Mouse (Mus musculus): ENCODE data around the gene Spata25.

DNA sequence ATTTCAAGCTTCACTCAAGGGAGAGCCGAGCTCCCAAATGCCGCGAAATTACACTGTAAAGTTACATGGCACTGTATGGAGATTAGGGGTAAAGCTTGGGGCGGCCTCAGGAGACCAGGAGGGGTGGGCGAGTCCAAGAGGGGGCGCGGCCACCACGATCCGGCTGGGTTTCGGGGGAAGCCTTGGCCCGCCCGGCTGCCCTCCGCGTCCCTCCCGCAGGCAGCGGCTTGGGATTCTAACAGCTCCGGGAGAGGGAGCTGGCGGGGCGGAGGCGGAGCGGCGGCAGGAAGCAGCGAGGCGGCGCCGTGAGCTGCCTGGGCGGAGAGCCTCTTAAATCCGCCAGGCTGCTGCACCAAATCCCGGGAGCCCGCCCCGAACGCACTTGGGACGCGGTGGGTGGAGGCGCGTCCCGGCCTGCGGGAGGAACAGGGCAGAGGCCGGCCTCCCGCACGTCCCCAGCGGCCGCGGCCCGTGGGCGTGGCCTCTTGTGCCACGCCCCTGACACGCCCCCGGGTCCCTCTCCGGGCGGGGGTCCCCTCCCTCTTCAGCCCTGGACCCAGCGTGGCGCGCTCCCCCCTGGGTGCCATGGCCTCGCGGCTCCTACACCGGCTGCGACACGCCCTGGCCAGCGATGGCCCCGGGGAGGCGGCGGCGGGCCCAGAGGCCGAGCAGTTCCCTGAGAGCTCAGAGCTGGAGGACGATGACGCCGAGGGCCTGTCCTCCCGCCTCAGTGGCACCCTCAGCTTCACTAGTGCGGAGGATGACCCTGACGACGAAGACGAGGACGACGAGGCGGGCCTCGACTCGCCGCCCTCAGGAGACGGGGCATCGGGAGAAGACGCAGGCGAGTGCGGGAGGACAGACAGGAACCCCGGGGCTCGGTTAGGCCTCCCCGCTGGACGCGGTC is 42.6 kb downstream of the Spata25 start, which contains the start of gene Snx21:
- TF ChIP-seq POLR2A (IDR thresholded peaks at IDR 0.05; ENCODE audit: control insufficient read depth, extremely low read depth, insufficient read depth, low read length, poor library complexity): no peak
- no peak; the same call in 1 of the 2 replicates for TF ChIP-seq CTCF (IDR thresholded peaks at IDR 0.05; ENCODE audit: borderline replicate concordance, control insufficient read depth, extremely low read depth, insufficient read depth, low read length, poor library complexity)
